Mouse (Mus musculus) inflammation-experienced regulatory T-cells, adult 6 months (primary cell): ENCODE results near the gene Sec14l5. TPM values are rescaled to one million over a fixed set of nuclear protein-coding genes. Genes with fewer than 3 reads are reported as not detected.
"Not testable (repeated sequence)": the region's sequence is repeated elsewhere in the genome, so short reads cannot be mapped to it uniquely, and the experiment has no call there.

ENCODE experiments used
- ATAC-seq: one replicate; pipeline ENCODE4 v1.8.0; 2017
- polyA plus RNA-seq, 3 experiments: library from polyadenylated mRNA; unstranded; fragments of 100-300 nt; shearing (Covaris generic); gene quantifications; one replicate each; pipeline ENCODE4 v1.2.1; 2017

Sec14l5 gene
- polyA plus RNA-seq, 3 experiments from 2014 or later: not detected

DNA sequence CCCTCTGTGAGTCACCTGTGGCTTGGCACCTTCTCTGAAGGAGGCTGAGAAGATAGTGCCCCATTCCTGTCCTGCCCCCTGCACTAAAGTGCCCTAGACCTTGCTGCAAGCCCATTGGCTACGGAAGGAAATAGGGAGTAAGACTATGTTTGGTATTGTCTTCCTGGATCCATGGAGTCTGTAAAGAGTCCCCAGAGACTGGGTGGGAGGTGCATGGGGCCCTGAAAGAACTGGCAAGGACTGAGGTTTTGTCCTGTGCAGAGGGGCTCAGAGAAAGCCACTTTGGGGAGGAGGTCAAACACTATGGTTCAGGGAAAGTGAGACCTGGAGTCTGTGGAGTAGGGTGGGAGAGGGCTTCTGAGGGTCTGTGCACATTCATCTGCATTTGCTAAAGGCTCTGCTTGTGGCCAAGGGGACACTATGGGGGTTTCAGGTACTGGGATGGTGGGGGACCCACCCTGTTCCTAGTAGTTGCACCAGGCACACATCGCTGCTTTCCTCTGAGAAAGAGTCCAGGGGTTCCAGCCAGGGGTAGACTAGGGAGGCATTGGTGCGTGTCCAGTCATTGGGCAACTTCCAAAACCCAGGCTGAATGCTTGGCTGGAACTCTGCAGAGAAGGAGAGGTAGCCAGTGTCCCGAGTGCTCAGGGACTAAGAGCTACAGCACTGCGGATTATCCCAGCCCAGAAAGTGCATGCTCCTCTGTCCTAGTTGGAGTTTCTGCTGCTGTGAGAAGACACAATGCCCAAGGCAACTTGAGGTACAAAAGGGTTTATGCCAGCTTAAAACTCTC is 70.6 kb downstream of the Sec14l5 start:
- ATAC-seq: no peak

DNA sequence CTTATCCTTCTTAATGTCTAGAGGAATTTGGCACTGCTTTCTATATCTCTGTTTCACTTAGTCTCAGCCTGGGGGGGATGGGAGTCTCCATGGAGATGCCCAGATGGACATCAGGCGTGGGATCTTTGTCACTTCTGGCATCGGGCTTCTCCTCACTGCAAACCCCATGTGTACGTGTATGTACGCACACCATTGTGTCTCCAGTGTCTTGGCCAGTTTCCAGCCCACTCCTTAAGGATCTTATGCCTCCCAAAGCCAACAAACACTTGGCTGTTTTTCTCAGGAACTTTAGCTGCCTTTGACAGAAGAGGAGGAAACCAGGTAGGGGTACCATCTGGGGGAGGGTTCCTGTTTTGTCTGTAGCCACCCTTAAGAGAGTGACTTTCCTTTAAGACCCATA is 74.5 kb downstream of the Sec14l5 start:
- no peak for ATAC-seq

DNA sequence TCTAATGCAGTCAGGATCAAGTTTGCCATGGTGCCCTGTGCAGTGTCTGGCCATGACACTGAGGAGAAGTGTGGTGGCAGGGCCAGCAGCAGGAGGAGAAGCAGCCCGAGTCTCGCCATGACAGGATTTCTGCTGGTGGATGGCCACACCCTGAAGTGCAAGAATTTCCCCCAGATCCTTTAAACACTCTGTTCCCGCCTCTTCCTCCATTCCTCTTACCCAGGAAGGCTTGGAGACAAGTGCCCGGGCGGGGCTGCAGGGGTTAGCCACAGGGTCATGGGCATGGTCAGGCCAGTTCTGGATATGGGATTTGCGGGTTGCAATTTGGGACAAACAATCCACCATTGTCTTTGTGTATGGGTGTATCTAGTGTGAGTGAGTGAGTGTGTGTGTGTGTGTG is 75.2 kb downstream of the Sec14l5 start, which contains the start of gene AU021092:
Gene AU021092 (minus strand): TSS at position 160 of the 400 bp plus-strand sequence.
- no peak for ATAC-seq

DNA sequence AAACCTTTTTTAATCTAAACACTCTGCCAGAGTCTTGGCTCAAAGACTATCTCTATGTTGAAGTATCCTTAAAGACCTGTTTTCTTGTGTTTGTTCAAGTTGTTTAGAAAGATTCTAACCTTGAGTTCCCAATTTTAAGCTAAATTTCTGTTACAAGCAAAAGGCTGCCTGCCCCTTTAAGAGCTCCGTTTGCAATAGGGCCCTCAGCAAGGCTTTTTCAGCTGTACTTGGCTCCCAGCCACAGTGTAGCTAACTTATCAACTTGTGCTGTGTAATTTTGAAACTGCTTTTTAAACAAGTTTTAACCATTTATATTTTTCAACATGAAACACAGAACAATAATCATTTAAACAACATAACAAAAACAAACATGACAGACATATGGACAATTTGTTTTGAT is 79.6 kb downstream of the Sec14l5 start:
- not testable (repeated sequence) for ATAC-seq

DNA sequence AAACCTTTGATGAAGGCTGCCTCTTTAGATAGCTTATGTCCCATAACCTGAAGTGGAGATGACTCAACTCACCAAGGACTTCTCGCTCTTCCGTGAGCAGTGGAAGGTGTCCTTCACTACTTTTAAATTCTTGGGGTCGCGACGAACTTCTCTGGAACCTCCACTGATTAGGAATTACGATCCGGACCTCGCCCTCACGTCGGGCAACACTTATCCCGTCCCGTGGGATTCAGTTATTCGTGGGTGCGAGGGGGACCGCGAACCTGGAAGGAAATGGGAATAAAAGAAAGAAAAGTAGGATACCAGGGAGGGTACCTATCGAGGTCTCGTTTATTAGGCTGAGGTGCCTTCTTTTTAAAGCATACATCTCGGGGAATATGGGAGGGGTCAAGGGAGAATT is 80.6 kb downstream of the Sec14l5 start:
- not testable (repeated sequence) for ATAC-seq

DNA sequence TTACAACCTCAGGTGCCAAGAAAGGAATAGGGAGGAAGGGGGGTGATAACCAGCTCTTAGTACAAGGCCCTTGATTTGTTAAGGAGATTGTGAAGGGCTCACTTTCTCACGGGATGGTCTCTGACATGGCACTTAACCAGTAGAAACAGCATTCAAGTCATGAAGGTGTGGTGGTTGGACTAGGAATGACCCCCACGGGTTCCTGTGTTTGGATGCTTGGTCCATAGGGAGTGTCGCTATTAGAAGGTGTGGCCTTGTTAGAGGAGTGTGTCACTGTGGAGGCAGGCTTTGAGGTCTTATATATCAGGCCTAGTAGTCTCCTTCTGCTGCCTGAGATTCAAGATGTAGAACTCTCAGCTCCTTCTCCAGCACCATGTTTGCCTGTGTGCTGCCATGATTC is 81.2 kb downstream of the Sec14l5 start:
- not testable (repeated sequence) for ATAC-seq

DNA sequence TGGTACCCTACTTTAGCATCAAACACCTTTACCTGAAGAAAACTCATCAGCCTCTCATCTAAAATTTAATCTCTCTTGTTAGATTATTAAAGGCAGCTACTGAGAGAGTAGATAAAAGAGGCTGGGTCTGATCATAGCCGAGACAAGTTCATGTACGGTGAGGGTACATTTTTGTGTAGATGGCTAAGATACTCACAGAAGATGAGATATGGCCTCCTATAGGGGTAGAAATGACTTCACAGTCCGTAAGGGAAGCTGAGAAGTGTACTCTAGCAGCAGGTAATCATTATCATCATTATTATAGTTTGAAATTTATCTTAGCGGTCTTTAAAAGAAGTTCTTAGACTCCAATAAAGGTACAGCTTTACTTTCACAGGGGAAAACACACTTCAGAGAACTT is 86.1 kb downstream of the Sec14l5 start:
- ATAC-seq: no peak

DNA sequence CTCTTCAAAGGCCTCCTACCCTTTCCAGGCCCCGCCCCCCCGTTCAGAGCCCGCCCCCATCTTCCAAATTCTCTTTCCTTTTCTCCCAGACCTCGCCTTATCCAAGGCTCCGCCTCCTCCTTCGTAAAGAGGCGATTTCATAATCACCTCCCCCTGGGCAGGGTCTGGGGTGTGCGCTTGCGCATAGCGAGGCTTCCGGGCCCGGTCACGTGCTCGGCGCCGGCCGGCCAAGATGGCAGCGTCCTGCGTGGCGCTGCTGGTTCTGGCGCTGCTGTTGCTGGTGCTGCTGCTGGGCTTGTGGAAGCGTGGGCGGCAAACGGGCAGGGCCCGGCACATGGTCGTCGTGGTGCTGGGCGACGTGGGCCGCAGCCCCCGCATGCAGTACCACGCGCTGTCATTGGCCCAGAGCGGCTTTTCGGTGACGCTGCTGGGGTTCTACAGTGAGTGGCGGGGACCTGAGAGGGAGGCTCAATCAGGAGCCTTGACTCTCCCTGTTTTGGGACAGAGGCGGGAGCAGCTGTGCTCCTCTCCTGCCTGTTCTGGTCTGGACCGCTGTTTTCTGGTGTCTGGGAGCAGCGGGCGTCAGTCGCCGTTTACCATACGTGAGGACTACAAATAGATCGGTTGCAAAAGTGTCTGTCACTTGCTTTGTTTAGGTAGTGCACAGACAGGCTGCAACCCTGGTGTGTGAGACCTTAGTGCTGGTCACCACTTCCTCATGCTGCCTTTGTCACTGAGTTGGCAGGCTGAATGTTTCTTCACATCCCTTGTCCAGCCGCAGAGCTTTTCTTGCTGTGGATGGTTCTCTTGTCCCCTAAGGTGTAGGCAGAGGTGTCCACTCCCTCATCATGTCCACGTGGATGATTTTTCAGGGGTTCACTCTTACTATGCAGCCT is 86.8 kb downstream of the Sec14l5 start, which contains the start of gene Alg1:
Gene Alg1 (plus strand): TSS at position 204 of the 896 bp plus-strand sequence.
- peak; percentile 97 for ATAC-seq

Other genes starting within 250 kb of the Sec14l5 start
- gene Nudt16l1, start 208.3 kb upstream of the Sec14l5 start, polyA plus RNA-seq: 10 to 100 TPM; 81.2 to 97.1 (median 91.3) TPM
- gene Anks3, start 182.9 kb upstream of the Sec14l5 start, polyA plus RNA-seq: 10 to 100 TPM; 24.4 to 60.3 (median 46.9) TPM
- not detected for gene Sept12, start 149.3 kb upstream of the Sec14l5 start, polyA plus RNA-seq
- gene Smim22, start 139.8 kb upstream of the Sec14l5 start, polyA plus RNA-seq: not detected
- 10 to 100 TPM; 17.7 to 32.4 (median 20.6) TPM for gene Rogdi, start 133.6 kb upstream of the Sec14l5 start, polyA plus RNA-seq
- 10 to 100 TPM; 77.6 to 91.8 (median 78.0) TPM for gene Glyr1, start 97.2 kb upstream of the Sec14l5 start, polyA plus RNA-seq
- gene Ubn1, start 97.1 kb upstream of the Sec14l5 start, polyA plus RNA-seq: 10 to 100 TPM; 29.5 to 42.1 (median 34.1) TPM
- gene Ppl, start 14.7 kb upstream of the Sec14l5 start, polyA plus RNA-seq: under 1 TPM in 2 of 3 experiments, not detected in 1; 0.10 to 0.12 TPM
- gene Nagpa, start 56.9 kb downstream of the Sec14l5 start, polyA plus RNA-seq: 10 to 100 TPM; 10.4 to 18.7 (median 13.5) TPM
- not detected for gene AU021092, start 75.2 kb downstream of the Sec14l5 start, polyA plus RNA-seq
- gene Alg1, start 86.5 kb downstream of the Sec14l5 start, polyA plus RNA-seq: 10 to 100 TPM; 12.5 to 26.5 (median 26.5) TPM
- gene Eef2kmt, start 108.9 kb downstream of the Sec14l5 start, polyA plus RNA-seq: 10 to 100 TPM; 32.3 to 53.6 (median 47.8) TPM